Mouse (Mus musculus) left cerebral cortex, postnatal 14 days (tissue): ENCODE results near the gene Trmu. TPM values are rescaled to one million over a fixed set of nuclear protein-coding genes. Genes with fewer than 3 reads are reported as not detected.

Experiments
- total RNA-seq, 2 experiments: library from RNA; stranded (reverse); gene quantifications; 2 replicates each; pipeline ENCODE4 v1.2.3; 2021

Trmu gene
- total RNA-seq, 2 experiments from 2014 or later: 29.4 to 32.2 TPM

Other genes starting within 250 kb of the Trmu start
- gene Ppara, start 144.3 kb upstream of the Trmu start, total RNA-seq: 1 to 10 TPM; 3.7 to 4.6 TPM
- 10 to 100 TPM; 21.7 to 22.2 TPM for gene Cdpf1, start 67.6 kb upstream of the Trmu start, total RNA-seq
- gene Pkdrej, start 57.6 kb upstream of the Trmu start, total RNA-seq: under 1 TPM; 0.34 to 0.51 TPM
- gene Ttc38, start 47.0 kb upstream of the Trmu start, total RNA-seq: 1 to 10 TPM; 4.6 to 4.7 TPM
- gene Gtse1, start 19.6 kb upstream of the Trmu start, total RNA-seq: under 1 TPM; 0.76 to 0.90 TPM
- gene Celsr1, start 154.5 kb downstream of the Trmu start, total RNA-seq: 1 to 10 TPM; 2.2 to 3.1 TPM
- 10 to 100 TPM; 37.2 to 44.3 TPM for gene Gramd4, start 178.4 kb downstream of the Trmu start, total RNA-seq